Mouse (Mus musculus) MEL (cell line): Measurements from ENCODE around the gene Sash1. TPM values are rescaled to one million over a fixed set of nuclear protein-coding genes. Genes with fewer than 3 reads are reported as not detected.

ENCODE experiments used
- DNase-seq: peaks from one replicate; pipeline ENCODE4 v3.0.0; 2011; ENCODE audit warnings: low read depth, low spot score
- H3K27ac ChIP-seq: 2 replicates; pipeline ENCODE4 v1.5.1; 2012; ENCODE audit warnings: low read depth, mild to moderate bottlenecking, control low read depth, low read length, moderate library complexity; ENCODE audit not compliant: control insufficient read depth
- H3K27me3 ChIP-seq, 2 experiments: fragments of 150-350 bp in 1 of 2; sonication (generic) in 1 of 2; 2 replicates each; pipeline ENCODE4 v1.6.1; 2012; ENCODE audit warnings: low read length in 2 of 2, mild to moderate bottlenecking in 2 of 2, improper control_type of control experiment in 1 of 2, moderate library complexity in 1 of 2; ENCODE audit not compliant: insufficient read depth in 2 of 2, control insufficient read depth in 1 of 2
- H3K36me3 ChIP-seq, 2 experiments: 2 replicates each; pipeline ENCODE4 v1.6.1; 2012 to 2014; ENCODE audit warnings: low read length in 2 of 2, improper control_type of control experiment in 1 of 2, inconsistent platforms in 1 of 2, mild to moderate bottlenecking in 1 of 2; ENCODE audit not compliant: insufficient read depth in 2 of 2, control insufficient read depth in 1 of 2
- H3K4me1 ChIP-seq, 2 experiments: fragments of 150-350 bp in 1 of 2; sonication (generic) in 1 of 2; 2 replicates each; pipeline ENCODE4 v1.6.1; 2012; ENCODE audit warnings: low read length in 2 of 2, improper control_type of control experiment in 1 of 2, mild to moderate bottlenecking in 1 of 2; ENCODE audit not compliant: insufficient read depth in 2 of 2, control insufficient read depth in 1 of 2
- H3K4me3 ChIP-seq, 2 experiments: fragments of 150-350 bp in 1 of 2; sonication (generic) in 1 of 2; 2 replicates each; pipeline ENCODE4 v1.5.1; 2012; ENCODE audit warnings: low read depth in 2 of 2, low read length in 2 of 2, mild to moderate bottlenecking in 2 of 2, moderate library complexity in 2 of 2, control low read depth in 1 of 2, improper control_type of control experiment in 1 of 2; ENCODE audit not compliant: control insufficient read depth in 1 of 2, insufficient read depth in 1 of 2
- H3K79me2 ChIP-seq: 2 replicates; pipeline ENCODE4 v1.6.1; 2012; ENCODE audit warnings: mild to moderate bottlenecking, low read length, moderate library complexity; ENCODE audit not compliant: control insufficient read depth, poor library complexity, insufficient read depth
- H3K9ac ChIP-seq: 2 replicates; pipeline ENCODE4 v1.6.1; 2012; ENCODE audit warnings: low read depth, mild to moderate bottlenecking, control low read depth, low read length, moderate library complexity; ENCODE audit not compliant: control insufficient read depth, poor library complexity, severe bottlenecking
- H3K9me3 ChIP-seq: fragments of 150-350 bp; sonication (generic); replicated peaks from 2 replicates; pipeline ENCODE4 v1.6.1; 2012; ENCODE audit warnings: mild to moderate bottlenecking, low read length, improper control_type of control experiment, moderate library complexity; ENCODE audit not compliant: insufficient read depth
- BHLHE40 ChIP-seq: IDR thresholded peaks from 2 replicates; pipeline ENCODE4 v1.6.1; 2012; ENCODE audit warnings: low read depth, mild to moderate bottlenecking, inconsistent platforms, low read length, improper control_type of control experiment, borderline replicate concordance
- CHD1 ChIP-seq: IDR thresholded peaks from 2 replicates; pipeline ENCODE4 v1.6.1; 2012; ENCODE audit warnings: low read depth, mild to moderate bottlenecking, inconsistent platforms, low read length, improper control_type of control experiment
- CHD2 ChIP-seq: IDR thresholded peaks from 2 replicates; pipeline ENCODE4 v1.6.1; 2011; ENCODE audit warnings: low read length, improper control_type of control experiment
- CTCF ChIP-seq, 3 experiments: IDR thresholded peaks in 2 of 3; conservative IDR thresholded peaks in 1 of 3; 2 replicates each; pipeline ENCODE4 v1.5.1; 2011 to 2012; ENCODE audit warnings: low read length in 3 of 3, low read depth in 2 of 3, mild to moderate bottlenecking in 2 of 3, improper control_type of control experiment in 1 of 3, inconsistent platforms in 1 of 3, mixed read lengths in 1 of 3, moderate library complexity in 1 of 3; ENCODE audit not compliant: control insufficient read depth in 1 of 3, insufficient read depth in 1 of 3, poor library complexity in 1 of 3, severe bottlenecking in 1 of 3
- E2F4 ChIP-seq: IDR thresholded peaks from 2 replicates; pipeline ENCODE4 v1.6.1; 2011; ENCODE audit warnings: low read depth, low read length, improper control_type of control experiment, borderline replicate concordance
- ELF1 ChIP-seq: IDR thresholded peaks from 2 replicates; pipeline ENCODE4 v1.6.1; 2014; ENCODE audit warnings: low read depth, mild to moderate bottlenecking, inconsistent platforms, low read length, improper control_type of control experiment, moderate library complexity
- EP300 ChIP-seq, 2 experiments: IDR thresholded peaks; 2 replicates each; pipeline ENCODE4 v1.6.1; 2011; ENCODE audit warnings: improper control_type of control experiment in 2 of 2, low read length in 2 of 2, low read depth in 1 of 2, mild to moderate bottlenecking in 1 of 2
- ETS1 ChIP-seq: IDR thresholded peaks from 2 replicates; pipeline ENCODE4 v1.6.1; 2012; ENCODE audit warnings: low read depth, mild to moderate bottlenecking, inconsistent platforms, low read length, improper control_type of control experiment, moderate library complexity
- HCFC1 ChIP-seq: IDR thresholded peaks from 2 replicates; pipeline ENCODE4 v1.6.1; 2012; ENCODE audit warnings: low read depth, mild to moderate bottlenecking, inconsistent platforms, low read length, improper control_type of control experiment, moderate library complexity
- JUND ChIP-seq: IDR thresholded peaks from 2 replicates; pipeline ENCODE4 v1.6.1; 2011; ENCODE audit warnings: low read depth, mild to moderate bottlenecking, improper control_type of control experiment, low read length
- KAT2A ChIP-seq: conservative IDR thresholded peaks from 2 replicates; pipeline ENCODE4 v1.6.1; 2012; ENCODE audit warnings: low read depth, low read length, improper control_type of control experiment, inconsistent platforms
- MAFK ChIP-seq: IDR thresholded peaks from 2 replicates; pipeline ENCODE4 v1.6.1; 2011; ENCODE audit warnings: low read depth, mild to moderate bottlenecking, low read length, improper control_type of control experiment, borderline replicate concordance
- MAZ ChIP-seq: IDR thresholded peaks from 2 replicates; pipeline ENCODE4 v1.6.1; 2012; ENCODE audit warnings: low read depth, mild to moderate bottlenecking, inconsistent platforms, low read length, improper control_type of control experiment
- MXI1 ChIP-seq: IDR thresholded peaks from 2 replicates; pipeline ENCODE4 v1.6.1; 2011; ENCODE audit warnings: mild to moderate bottlenecking, low read depth, low read length, improper control_type of control experiment
- MYB ChIP-seq: IDR thresholded peaks from 2 replicates; pipeline ENCODE4 v1.6.1; 2011; ENCODE audit warnings: mild to moderate bottlenecking, low read depth, low read length, improper control_type of control experiment
- MYC ChIP-seq: IDR thresholded peaks from 2 replicates; pipeline ENCODE4 v1.6.1; 2011; ENCODE audit warnings: low read depth, mild to moderate bottlenecking, low read length, improper control_type of control experiment, moderate library complexity
- NELFE ChIP-seq: IDR thresholded peaks from 2 replicates; pipeline ENCODE4 v1.6.1; 2011; ENCODE audit warnings: low read depth, low read length, improper control_type of control experiment
- NRF1 ChIP-seq: IDR thresholded peaks from 2 replicates; pipeline ENCODE4 v1.6.1; 2014; ENCODE audit warnings: low read depth, mild to moderate bottlenecking, inconsistent platforms, low read length, improper control_type of control experiment, moderate library complexity; ENCODE audit not compliant: poor library complexity, insufficient read depth, severe bottlenecking
- POLR2A ChIP-seq, 2 experiments: IDR thresholded peaks; 2 replicates each; pipeline ENCODE4 v1.6.1; 2011 to 2012; ENCODE audit warnings: low read length in 2 of 2, mild to moderate bottlenecking in 2 of 2, control low read depth in 1 of 2, improper control_type of control experiment in 1 of 2, low read depth in 1 of 2, moderate library complexity in 1 of 2; ENCODE audit not compliant: control insufficient read depth in 1 of 2, insufficient read depth in 1 of 2, poor library complexity in 1 of 2
- RAD21 ChIP-seq: IDR thresholded peaks from 2 replicates; pipeline ENCODE4 v1.6.1; 2011; ENCODE audit warnings: mild to moderate bottlenecking, low read depth, low read length, improper control_type of control experiment
- RCOR1 ChIP-seq: IDR thresholded peaks from 2 replicates; pipeline ENCODE4 v1.6.1; 2012; ENCODE audit warnings: low read depth, mild to moderate bottlenecking, inconsistent platforms, low read length, improper control_type of control experiment
- TAL1 ChIP-seq: IDR thresholded peaks from 2 replicates; pipeline ENCODE4 v1.6.1; 2012; ENCODE audit warnings: mild to moderate bottlenecking, inconsistent platforms, low read length, moderate library complexity, mixed read lengths
- TBP ChIP-seq: IDR thresholded peaks from 2 replicates; pipeline ENCODE4 v1.8.0; 2011; ENCODE audit warnings: low read depth, low read length, improper control_type of control experiment
- TCF12 ChIP-seq: IDR thresholded peaks from 2 replicates; pipeline ENCODE4 v1.6.1; 2014; ENCODE audit warnings: low read depth, mild to moderate bottlenecking, inconsistent platforms, low read length, improper control_type of control experiment, moderate library complexity
- USF1 ChIP-seq: IDR thresholded peaks from 2 replicates; pipeline ENCODE4 v1.6.1; 2014; ENCODE audit warnings: low read depth, mild to moderate bottlenecking, inconsistent platforms, low read length, improper control_type of control experiment, moderate library complexity
- ZKSCAN1 ChIP-seq: IDR thresholded peaks from 2 replicates; pipeline ENCODE4 v1.6.1; 2012; ENCODE audit warnings: low read depth, mild to moderate bottlenecking, inconsistent platforms, low read length, improper control_type of control experiment, moderate library complexity
- ZNF384 ChIP-seq: IDR thresholded peaks from 2 replicates; pipeline ENCODE4 v1.6.1; 2012; ENCODE audit warnings: low read depth, mild to moderate bottlenecking, inconsistent platforms, low read length, improper control_type of control experiment
- polyA plus RNA-seq, 2 experiments: library from polyadenylated mRNA; stranded (reverse) in 1 of 2; unstranded in 1 of 2; fragments of >175 nt in 1 of 2; fragments of >200 nt in 1 of 2; gene quantifications; 2 replicates each; pipeline versions ENCODE4 v1.2.1 to v1.2.4; 2012; ENCODE audit warnings: low replicate concordance in 2 of 2, low read depth in 1 of 2; ENCODE audit not compliant: insufficient read length in 2 of 2, insufficient read depth in 1 of 2, missing spikeins in 1 of 2
- total RNA-seq: library from RNA; depleted of rRNA; stranded (reverse); fragments of 300-350 nt; gene quantifications from 2 replicates; pipeline ENCODE4 v1.2.3, GENCODE M21; 2012

Gene Sash1
- total and polyA plus RNA-seq, 3 experiments, result not detected

DNA sequence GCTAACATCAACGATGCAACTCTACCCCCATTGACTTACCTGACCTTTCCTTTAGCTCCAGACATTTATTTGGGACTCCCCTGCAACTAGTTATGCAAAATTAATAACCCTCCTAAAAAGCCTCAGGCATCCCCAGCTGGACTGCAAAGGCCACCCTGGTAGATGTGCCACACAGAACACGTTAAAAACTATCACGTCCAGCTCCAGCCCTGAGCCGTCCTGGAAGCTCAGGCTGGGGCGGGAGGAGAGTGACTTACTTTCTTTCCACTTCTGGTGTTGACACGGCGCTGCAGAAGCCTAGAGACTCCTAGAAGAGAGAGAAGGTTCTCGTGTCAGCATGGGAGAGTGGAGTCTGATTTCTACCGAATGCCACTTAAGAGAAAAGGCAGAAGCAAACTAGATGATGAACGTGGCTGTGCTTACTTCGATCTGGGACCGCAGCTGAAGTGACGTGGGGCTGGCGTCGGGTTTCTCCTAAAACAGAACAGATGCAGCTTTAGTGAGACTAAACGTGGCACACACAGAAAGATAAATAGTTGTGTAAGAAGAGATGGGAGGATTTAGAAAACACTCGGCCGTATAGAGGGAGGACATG is 71.8 kb downstream of the Sash1 start:
- TF ChIP-seq CHD2 (no peak), CTCF (IDR thresholded peaks at IDR 0.05 in 2 of 3, conservative IDR thresholded peaks at IDR 0.05 in 1 of 3; ENCODE audit: control insufficient read depth in 1 of 3, insufficient read depth in 1 of 3, low read depth in 2 of 3, low read length in 3 of 3, poor library complexity in 1 of 3, severe bottlenecking in 1 of 3) (no peak), ELF1 (no peak), KAT2A (no peak), ETS1 (no peak), MXI1 (no peak), NRF1 (no peak), BHLHE40 (no peak), E2F4 (no peak), NELFE (no peak)
- Histone ChIP-seq H3K4me1 (no peaks in the 10 kb centered on the region), H3K9me3 (no peaks in the 10 kb centered on the region), H3K36me3 (no peaks in the 10 kb centered on the region), H3K27me3 (no peaks in the 10 kb centered on the region), H3K27ac (no peak overlapping the region), H3K79me2 (no peaks in the 10 kb centered on the region), H3K4me3 (no peak overlapping the region), H3K9ac (no peak overlapping the region)
- no peak for DNase-seq

DNA sequence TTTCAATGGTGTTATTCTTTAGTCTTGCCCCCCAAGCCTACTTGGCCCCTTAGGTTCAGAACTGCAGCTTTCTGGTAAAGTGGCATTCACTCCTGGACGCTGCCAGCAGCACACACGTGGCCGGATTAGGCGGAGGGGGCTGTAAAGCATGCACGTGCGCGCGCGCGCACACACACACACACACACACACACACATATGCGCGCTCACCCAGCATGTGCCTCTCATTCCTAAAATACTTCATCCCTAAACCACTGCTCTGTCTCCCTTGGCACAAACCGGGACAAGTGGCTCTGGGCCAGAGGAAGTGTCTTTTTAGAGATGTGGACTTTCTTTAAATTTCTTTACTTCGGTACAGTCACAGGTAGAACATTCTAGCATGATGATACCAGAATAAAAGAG is 72.6 kb downstream of the Sash1 start:
- no peaks in the 10 kb centered on the region for H3K9me3 ChIP-seq
- H3K4me3 ChIP-seq, result no peak overlapping the region
- no peak for DNase-seq
- H3K4me1 ChIP-seq, result no peaks in the 10 kb centered on the region
- no peak overlapping the region for H3K9ac ChIP-seq
- H3K36me3 ChIP-seq, result no peaks in the 10 kb centered on the region
- TF ChIP-seq TCF12 (no peak), RAD21 (no peak), RCOR1 (no peak), HCFC1 (no peak), ZKSCAN1 (no peak), CHD1 (no peak), MAFK (no peak), TBP (no peak), CTCF (IDR thresholded peaks at IDR 0.05 in 2 of 3, conservative IDR thresholded peaks at IDR 0.05 in 1 of 3; ENCODE audit: control insufficient read depth in 1 of 3, insufficient read depth in 1 of 3, low read depth in 2 of 3, low read length in 3 of 3, poor library complexity in 1 of 3, severe bottlenecking in 1 of 3) (no peak), EP300 (IDR thresholded peaks at IDR 0.05; ENCODE audit: low read depth in 1 of 2, low read length in 2 of 2) (no peak), USF1 (no peak), JUND (no peak), NELFE (no peak), POLR2A (IDR thresholded peaks at IDR 0.05; ENCODE audit: control insufficient read depth in 1 of 2, insufficient read depth in 1 of 2, low read depth in 1 of 2, low read length in 2 of 2, poor library complexity in 1 of 2) (no peak), MYB (no peak), MYC (no peak), TAL1 (no peak), BHLHE40 (no peak), MAZ (no peak), ZNF384 (no peak)
- TF ChIP-seq, all 39 proteins: peak for 0
- Histone ChIP-seq H3K79me2 (no peaks in the 10 kb centered on the region), H3K27ac (no peak overlapping the region), H3K27me3 (no peaks in the 10 kb centered on the region)
